Mouse (Mus musculus): Measurements from ENCODE around the gene Sema4c. TPM values are rescaled to one million over a fixed set of nuclear protein-coding genes. Genes with fewer than 3 reads are reported as not detected.

Sema4c gene
- polyA plus RNA-seq, 1 experiment, result 16.8 TPM

GRCm38 (mm10) chr1:36588476-36589450 lies 30.6 kb upstream of the Sema4c start:
- WGBS, result 87% methylated on average over 13 of the region's 13 CpGs
- DNase-seq, result no peak
- H3K27ac ChIP-seq (ENCODE audit: control insufficient read depth, insufficient read depth, low read length), result no peak overlapping the region
- no peak overlapping the region for H3K4me3 ChIP-seq (ENCODE audit: control insufficient read depth, insufficient read depth, low read length)
- H3K27me3 ChIP-seq (ENCODE audit: control insufficient read depth, insufficient read depth, low read length), result no peaks in the 10 kb centered on the region
- TF ChIP-seq POLR2A (IDR thresholded peaks at IDR 0.05; ENCODE audit: control insufficient read depth, extremely low read depth, insufficient read depth, low read length, poor library complexity), result no peak
- no peak for TF ChIP-seq CTCF (IDR thresholded peaks at IDR 0.05; ENCODE audit: borderline replicate concordance, control insufficient read depth, extremely low read depth, insufficient read depth, low read length, poor library complexity)
- no peaks in the 10 kb centered on the region for H3K36me3 ChIP-seq (ENCODE audit: control insufficient read depth, insufficient read depth, low read length)
- H3K4me1 ChIP-seq (replicated peaks; ENCODE audit: control insufficient read depth, insufficient read depth, low read length), result peaks cover 47% of the 10 kb centered on the region

- Histone ChIP-seq H3K27ac (ENCODE audit: control insufficient read depth, insufficient read depth, low read length) (no peak overlapping the region), H3K36me3 (ENCODE audit: control insufficient read depth, insufficient read depth, low read length) (no peaks in the 10 kb centered on the region), H3K4me3 (ENCODE audit: control insufficient read depth, insufficient read depth, low read length) (no peak overlapping the region), H3K27me3 (ENCODE audit: control insufficient read depth, insufficient read depth, low read length) (no peaks in the 10 kb centered on the region), H3K4me1 (replicated peaks; ENCODE audit: control insufficient read depth, insufficient read depth, low read length) (peaks cover 44% of the 10 kb centered on the region)
- DNase-seq, result no peak
- TF ChIP-seq CTCF (IDR thresholded peaks at IDR 0.05; ENCODE audit: borderline replicate concordance, control insufficient read depth, extremely low read depth, insufficient read depth, low read length, poor library complexity) (no peak), POLR2A (IDR thresholded peaks at IDR 0.05; ENCODE audit: control insufficient read depth, extremely low read depth, insufficient read depth, low read length, poor library complexity) (no peak)
- WGBS, result 92% methylated on average over 6 of the region's 6 CpGs
These were observed 29.7 kb upstream of the Sema4c start for GRCm38 (mm10) chr1:36587860-36588259.

GRCm38 (mm10) chr1:36586288-36586687 lies 28.1 kb upstream of the Sema4c start:
- no peak for TF ChIP-seq CTCF (IDR thresholded peaks at IDR 0.05; ENCODE audit: borderline replicate concordance, control insufficient read depth, extremely low read depth, insufficient read depth, low read length, poor library complexity)
- TF ChIP-seq POLR2A (IDR thresholded peaks at IDR 0.05; ENCODE audit: control insufficient read depth, extremely low read depth, insufficient read depth, low read length, poor library complexity), result no peak
- H3K36me3 ChIP-seq (ENCODE audit: control insufficient read depth, insufficient read depth, low read length), result no peaks in the 10 kb centered on the region
- 95% methylated on average over 4 of the region's 4 CpGs for WGBS
- no peak for DNase-seq
- no peak overlapping the region for H3K27ac ChIP-seq (ENCODE audit: control insufficient read depth, insufficient read depth, low read length)
- no peaks in the 10 kb centered on the region for H3K27me3 ChIP-seq (ENCODE audit: control insufficient read depth, insufficient read depth, low read length)
- H3K4me1 ChIP-seq (replicated peaks; ENCODE audit: control insufficient read depth, insufficient read depth, low read length), result peaks cover 29% of the 10 kb centered on the region
- no peak overlapping the region for H3K4me3 ChIP-seq (ENCODE audit: control insufficient read depth, insufficient read depth, low read length)

GRCm38 (mm10) chr1:36583408-36584116 lies 25.4 kb upstream of the Sema4c start:
- Histone ChIP-seq H3K4me3 (ENCODE audit: control insufficient read depth, insufficient read depth, low read length) (no peak overlapping the region), H3K36me3 (ENCODE audit: control insufficient read depth, insufficient read depth, low read length) (no peaks in the 10 kb centered on the region), H3K27me3 (ENCODE audit: control insufficient read depth, insufficient read depth, low read length) (no peaks in the 10 kb centered on the region), H3K4me1 (replicated peaks; ENCODE audit: control insufficient read depth, insufficient read depth, low read length) (peaks cover 21% of the 10 kb centered on the region), H3K27ac (ENCODE audit: control insufficient read depth, insufficient read depth, low read length) (no peak overlapping the region)
- WGBS, result 90% methylated on average over 8 of the region's 8 CpGs
- DNase-seq, result no peak
- TF ChIP-seq POLR2A (IDR thresholded peaks at IDR 0.05; ENCODE audit: control insufficient read depth, extremely low read depth, insufficient read depth, low read length, poor library complexity), result no peak
- no peak for TF ChIP-seq CTCF (IDR thresholded peaks at IDR 0.05; ENCODE audit: borderline replicate concordance, control insufficient read depth, extremely low read depth, insufficient read depth, low read length, poor library complexity)

GRCm38 (mm10) chr1:36582211-36582610 lies 24.1 kb upstream of the Sema4c start:
- no peak overlapping the region for H3K4me3 ChIP-seq (ENCODE audit: control insufficient read depth, insufficient read depth, low read length)
- no peaks in the 10 kb centered on the region for H3K27me3 ChIP-seq (ENCODE audit: control insufficient read depth, insufficient read depth, low read length)
- peaks cover 17% of the 10 kb centered on the region for H3K4me1 ChIP-seq (replicated peaks; ENCODE audit: control insufficient read depth, insufficient read depth, low read length)
- WGBS, result 87% methylated on average over 8 of the region's 8 CpGs
- TF ChIP-seq POLR2A (IDR thresholded peaks at IDR 0.05; ENCODE audit: control insufficient read depth, extremely low read depth, insufficient read depth, low read length, poor library complexity) (no peak), CTCF (IDR thresholded peaks at IDR 0.05; ENCODE audit: borderline replicate concordance, control insufficient read depth, extremely low read depth, insufficient read depth, low read length, poor library complexity) (no peak)
- no peak overlapping the region for H3K27ac ChIP-seq (ENCODE audit: control insufficient read depth, insufficient read depth, low read length)
- no peak for DNase-seq
- no peaks in the 10 kb centered on the region for H3K36me3 ChIP-seq (ENCODE audit: control insufficient read depth, insufficient read depth, low read length)

- 94% methylated on average over 5 of the region's 5 CpGs for WGBS
- no peak overlapping the region for H3K27ac ChIP-seq (ENCODE audit: control insufficient read depth, insufficient read depth, low read length)
- H3K4me1 ChIP-seq (replicated peaks; ENCODE audit: control insufficient read depth, insufficient read depth, low read length), result peaks cover 17% of the 10 kb centered on the region
- no peaks in the 10 kb centered on the region for H3K36me3 ChIP-seq (ENCODE audit: control insufficient read depth, insufficient read depth, low read length)
- H3K27me3 ChIP-seq (ENCODE audit: control insufficient read depth, insufficient read depth, low read length), result no peaks in the 10 kb centered on the region
- DNase-seq, result no peak
- H3K4me3 ChIP-seq (ENCODE audit: control insufficient read depth, insufficient read depth, low read length), result no peak overlapping the region
- no peak for TF ChIP-seq CTCF (IDR thresholded peaks at IDR 0.05; ENCODE audit: borderline replicate concordance, control insufficient read depth, extremely low read depth, insufficient read depth, low read length, poor library complexity)
- no peak for TF ChIP-seq POLR2A (IDR thresholded peaks at IDR 0.05; ENCODE audit: control insufficient read depth, extremely low read depth, insufficient read depth, low read length, poor library complexity)
These were observed 23.1 kb upstream of the Sema4c start for GRCm38 (mm10) chr1:36581260-36581659.

Measured in thymus, adult 2 months (tissue).